ENCODE assay signal across 21 mouse cellular contexts in the genomic region with DNA sequence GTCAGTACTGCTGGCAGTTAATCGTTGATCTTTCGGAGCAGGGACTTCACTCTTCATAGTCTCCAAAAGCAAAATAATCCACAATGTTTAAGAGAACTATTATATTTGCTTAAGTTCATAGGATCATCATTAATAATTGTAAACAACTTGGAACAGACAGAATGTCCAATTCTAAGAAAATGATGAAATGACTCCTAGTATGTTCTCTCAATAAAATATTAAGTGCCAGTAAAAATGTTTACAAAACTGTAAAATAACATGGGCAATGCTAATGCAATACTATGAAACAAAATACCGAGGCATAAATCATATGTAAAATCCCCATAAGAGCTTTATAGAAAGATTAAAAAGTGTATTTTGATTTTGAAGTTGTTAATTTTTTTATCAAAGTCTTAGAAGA.
DNase-seq lines count a peak whose midpoint lies in the region; ATAC-seq and TF ChIP-seq lines count a peak whose summit lies in the region.
"Had no signal": no experiment of that assay in that cellular context is flagged by ENCODE, and none has a peak within 500 bp of the region (broad histone marks: within the 10 kb centered on the region; RNA-seq: fewer than 3 reads in every experiment).

No protein-coding gene starts in this region.

- H3K9me3 ChIP-seq in lung, embryonic 14.5 days (ENCODE audit: low read depth, low read length): no peaks in the 10 kb centered on the region
- H3K9me3 ChIP-seq in lung, postnatal 0 days (ENCODE audit: low read length): no peaks in the 10 kb centered on the region
- H3K9me3 ChIP-seq: G1E had no signal

- no peaks in the 10 kb centered on the region for H3K4me1 ChIP-seq in lung, embryonic 14.5 days (ENCODE audit: insufficient read depth)
- H3K4me1 ChIP-seq in lung, postnatal 0 days (ENCODE audit: insufficient read depth, low read depth, low read length): no peaks in the 10 kb centered on the region

- 50% methylated on average over 3 of the region's 3 CpGs for WGBS in lung, embryonic 14.5 days
- 65% methylated on average over 3 of the region's 3 CpGs for WGBS in lung, postnatal 0 days

- H3K27me3 ChIP-seq in lung, embryonic 14.5 days (ENCODE audit: insufficient read depth, low read length): no peaks in the 10 kb centered on the region
- no peaks in the 10 kb centered on the region for H3K27me3 ChIP-seq in lung, postnatal 0 days (replicated peaks; ENCODE audit: insufficient read depth, low read length)
- H3K27me3 ChIP-seq: CH12.LX, Patski had no signal

- no peak for TF ChIP-seq CTCF in lung, embryonic 14.5 days (IDR thresholded peaks at IDR 0.05; ENCODE audit: low read depth)
- no peak for TF ChIP-seq CTCF in lung, postnatal 0 days (IDR thresholded peaks at IDR 0.05)

- TF ChIP-seq EP300 in lung, postnatal 0 days (IDR thresholded peaks at IDR 0.05): peak; percentile 96

- H3K4me2 ChIP-seq in lung, embryonic 14.5 days: no peak overlapping the region
- no peak overlapping the region for H3K4me2 ChIP-seq in lung, postnatal 0 days (replicated peaks; ENCODE audit: low read depth, low read length)

- ATAC-seq in lung, embryonic 14.5 days (ENCODE audit: insufficient read depth): no peak
- peak; percentile 37 for ATAC-seq in lung, postnatal 0 days
- ATAC-seq: activated CD4-positive, CD25-positive, alpha-beta regulatory T cell, adult 4 months; CD4-positive, CD25-positive, alpha-beta regulatory T cell, adult 4 months; Patski had no signal

- peak; percentile 17 for DNase-seq in lung, embryonic 14.5 days
- no peak for DNase-seq in lung, postnatal 10 days
- peak; percentile 71 for DNase-seq in lung, postnatal 0 days (ENCODE audit: low spot score)
- no peak for DNase-seq in lung, adult 18-20 months
- peak; percentile 34 for DNase-seq in fat pad, adult 2 months (ENCODE audit: extremely low read depth, low read depth, low spot score)
- no peak for DNase-seq in heart, adult 8-10 months (ENCODE audit: low spot score)
- DNase-seq: adrenal gland, adult 2 months; adrenal gland, adult 8-10 months; adrenal gland, postnatal 10 days; adrenal gland, postnatal 14 days; adrenal gland, postnatal 25 days; adrenal gland, postnatal 36 days; B cell, adult 2 months; cerebellum, adult 11 months; cerebellum, adult 11-12 months; cerebellum, adult 18-20 months had no signal

- no peak overlapping the region for H3K4me3 ChIP-seq in lung, embryonic 14.5 days (ENCODE audit: low read depth, low read length)
- no peak overlapping the region for H3K4me3 ChIP-seq in lung, postnatal 0 days (ENCODE audit: low read depth, low read length)

- H3K9ac ChIP-seq in lung, embryonic 14.5 days: no peak overlapping the region
- H3K9ac ChIP-seq in lung, postnatal 0 days (replicated peaks; ENCODE audit: low read depth): no peak overlapping the region

- no peak overlapping the region for H3K27ac ChIP-seq in lung, embryonic 14.5 days (ENCODE audit: low read depth)
- H3K27ac ChIP-seq in lung, postnatal 0 days (ENCODE audit: low read length): no peak overlapping the region

- no peaks in the 10 kb centered on the region for H3K36me3 ChIP-seq in lung, embryonic 14.5 days (ENCODE audit: insufficient read depth)
- H3K36me3 ChIP-seq in lung, postnatal 0 days (ENCODE audit: insufficient read depth, low read length): no peaks in the 10 kb centered on the region
- H3K36me3 ChIP-seq: G1E had no signal

Comparison
In these comparisons a context has a peak if more than half of its experiments do, and no peak if none do; other contexts are left out.
1. DNase-seq: peak in lung, embryonic 14.5 days (single experiment), lung, postnatal 0 days (single experiment) and fat pad, adult 2 months (single experiment); none in lung, postnatal 10 days (single experiment), lung, adult 18-20 months (0 of 2) and heart, adult 8-10 months (single experiment).